Comparison of ENCODE assay signal across 23 mouse cellular contexts in the genomic region with DNA sequence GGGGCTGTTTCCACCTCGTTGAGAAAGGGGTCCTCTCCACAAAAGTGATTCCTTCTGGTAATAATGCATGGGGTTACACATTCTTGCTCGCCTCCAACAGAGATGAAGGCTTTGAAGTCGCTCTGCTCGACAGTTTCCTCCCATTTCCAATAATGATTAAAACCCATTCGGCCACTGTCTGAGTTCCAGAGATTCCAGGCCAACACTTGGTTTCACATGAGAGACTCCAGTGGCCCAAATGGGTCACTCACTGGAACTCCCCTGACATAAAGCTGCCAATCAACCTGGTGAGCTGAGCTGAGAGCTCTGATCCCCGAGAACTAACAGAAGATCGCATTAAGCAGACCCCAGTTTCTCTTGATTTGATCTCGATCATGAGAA. TPM values are rescaled to one million over a fixed set of nuclear protein-coding genes. Genes with fewer than 3 reads are reported as not detected.
DNase-seq lines count a peak whose midpoint lies in the region; ATAC-seq and TF ChIP-seq lines count a peak whose summit lies in the region.
"Had no signal": no experiment of that assay in that cellular context is flagged by ENCODE, and none has a peak within 500 bp of the region (broad histone marks: within the 10 kb centered on the region; RNA-seq: fewer than 3 reads in every experiment).

No protein-coding gene starts in this region.

- H3K4me2 ChIP-seq in midbrain, embryonic 15.5 days: no peak overlapping the region
- H3K4me2 ChIP-seq in kidney, postnatal 0 days (ENCODE audit: low read length): peak overlapping the region; percentile 45
- H3K4me2 ChIP-seq: embryonic facial prominence, embryonic 12.5 days; midbrain, embryonic 11.5 days; neural tube, embryonic 13.5 days had no signal

- 50% methylated on average over 8 of the region's 8 CpGs for WGBS in midbrain, embryonic 10.5 days
- 37% methylated on average over 8 of the region's 8 CpGs for WGBS in midbrain, embryonic 15.5 days
- WGBS in kidney, postnatal 0 days: 11% methylated on average over 8 of the region's 8 CpGs

- ATAC-seq in midbrain, embryonic 15.5 days (replicated peaks): no peak
- ATAC-seq in kidney, postnatal 0 days (replicated peaks; ENCODE audit: low FRiP score, low read depth): peak; percentile 88
- ATAC-seq in frontal cortex, adult (ENCODE audit: low TSS enrichment): no peak
- ATAC-seq: activated CD4-positive, CD25-positive, alpha-beta regulatory T cell, adult 4 months; forebrain, postnatal 0 days had no signal

- no peak for TF ChIP-seq CTCF in kidney, postnatal 0 days (IDR thresholded peaks at IDR 0.05; ENCODE audit: low read depth)
- no peak for TF ChIP-seq CTCF in left cerebral cortex, adult 2 months (IDR thresholded peaks at IDR 0.05)

- H3K4me3 ChIP-seq in midbrain, embryonic 10.5 days: no peak overlapping the region
- H3K4me3 ChIP-seq in midbrain, embryonic 15.5 days: no peak overlapping the region
- no peak overlapping the region for H3K4me3 ChIP-seq in kidney, postnatal 0 days (replicated peaks; ENCODE audit: low read depth, low read length)
- no peak overlapping the region for H3K4me3 ChIP-seq in left cerebral cortex, adult 2 months
- H3K4me3 ChIP-seq: embryonic facial prominence, embryonic 12.5 days; neural tube, embryonic 13.5 days had no signal

- no peaks in the 10 kb centered on the region for H3K27me3 ChIP-seq in midbrain, embryonic 10.5 days (ENCODE audit: low read depth, poor library complexity, severe bottlenecking)
- H3K27me3 ChIP-seq in midbrain, embryonic 15.5 days (replicated peaks): no peaks in the 10 kb centered on the region
- H3K27me3 ChIP-seq in kidney, postnatal 0 days (ENCODE audit: insufficient read depth, low read length): no peaks in the 10 kb centered on the region
- H3K27me3 ChIP-seq: embryonic facial prominence, embryonic 12.5 days; neural tube, embryonic 13.5 days had no signal

- DNase-seq in midbrain, embryonic 10.5 days (ENCODE audit: low spot score): no peak
- peak; percentile 88 for DNase-seq in kidney, adult 11 months
- peak; percentile 94 for DNase-seq in kidney, postnatal 0 days (ENCODE audit: low spot score)
- DNase-seq in left cerebral cortex, adult 2 months (ENCODE audit: extremely low spot score in 1 of 2, low spot score in 2 of 2): no peak
- DNase-seq in gastrocnemius, postnatal 4 days (ENCODE audit: low spot score in 2 of 2): no peak
- DNase-seq: adrenal gland, postnatal 25 days; B cell, adult 2 months; cerebellum, adult 18-20 months; forebrain, postnatal 0 days; gastrocnemius, postnatal 10 days; left cerebral cortex, postnatal 4 days; lung, postnatal 36 days; right cerebral cortex, postnatal 25 days; thymus, postnatal 25 days had no signal

- intact Hi-C loops in left cerebral cortex, adult 2 months (cut with DNase I): no loop called here

- no peak overlapping the region for H3K9ac ChIP-seq in midbrain, embryonic 15.5 days
- H3K9ac ChIP-seq in kidney, postnatal 0 days (ENCODE audit: low read depth, low read length): no peak overlapping the region
- H3K9ac ChIP-seq: embryonic facial prominence, embryonic 12.5 days; forebrain, postnatal 0 days; liver, embryonic 14.5 days; neural tube, embryonic 13.5 days had no signal

- 0 out of 2 replicates have a peak, but pooled peaks cover 11% of the 10 kb centered on the region for H3K4me1 ChIP-seq in midbrain, embryonic 10.5 days
- no peaks in the 10 kb centered on the region for H3K4me1 ChIP-seq in midbrain, embryonic 15.5 days
- peaks cover 36% of the 10 kb centered on the region for H3K4me1 ChIP-seq in kidney, postnatal 0 days (replicated peaks; ENCODE audit: insufficient read depth, low read length)
- H3K4me1 ChIP-seq: embryonic facial prominence, embryonic 12.5 days; neural tube, embryonic 13.5 days had no signal

- H3K36me3 ChIP-seq in midbrain, embryonic 10.5 days: no peaks in the 10 kb centered on the region
- H3K36me3 ChIP-seq in midbrain, embryonic 15.5 days (replicated peaks): no peaks in the 10 kb centered on the region
- H3K36me3 ChIP-seq in kidney, postnatal 0 days (ENCODE audit: insufficient read depth, low read length): no peaks in the 10 kb centered on the region
- H3K36me3 ChIP-seq: embryonic facial prominence, embryonic 12.5 days; neural tube, embryonic 13.5 days had no signal

- 0 out of 2 replicates have a peak overlapping the region, but pooled peaks have one; percentile 17 for H3K27ac ChIP-seq in midbrain, embryonic 10.5 days (replicated peaks)
- H3K27ac ChIP-seq in midbrain, embryonic 15.5 days: no peak overlapping the region
- peak overlapping the region; percentile 87 for H3K27ac ChIP-seq in kidney, postnatal 0 days
- H3K27ac ChIP-seq in left cerebral cortex, adult 2 months: no peak overlapping the region
- H3K27ac ChIP-seq: embryonic facial prominence, embryonic 12.5 days; liver, embryonic 14.5 days; neural tube, embryonic 13.5 days; stomach, postnatal 0 days had no signal

- no peaks in the 10 kb centered on the region for H3K9me3 ChIP-seq in midbrain, embryonic 10.5 days (replicated peaks)
- no peaks in the 10 kb centered on the region for H3K9me3 ChIP-seq in midbrain, embryonic 15.5 days
- H3K9me3 ChIP-seq in kidney, postnatal 0 days (replicated peaks; ENCODE audit: low read length): no peaks in the 10 kb centered on the region
- H3K9me3 ChIP-seq: embryonic facial prominence, embryonic 12.5 days; neural tube, embryonic 13.5 days had no signal

RNA-seq across cellular contexts. Expression of a gene that starts 31.6 kb away (rescaled TPM):
- polyA plus RNA-seq in midbrain, embryonic 10.5 days (2016; fragmentation: Nextera tagmentation; extraction: Ambion mirVana): 4.1 and 5.9 TPM in 2 replicates
- polyA plus RNA-seq in midbrain, embryonic 15.5 days (2015; fragmentation: Nextera tagmentation; extraction: Ambion mirVana): 6.2 and 6.3 TPM in 2 replicates
- polyA plus RNA-seq in kidney, postnatal 0 days (2015; fragmentation: Nextera tagmentation; extraction: Ambion mirVana): 65.7 and 71.7 TPM in 2 replicates
- total RNA-seq in left cerebral cortex, adult 2 months (2021): 1 to 10 TPM; 5.1 to 6.7 TPM
- total RNA-seq in gastrocnemius, postnatal 4 days (2021): 10 to 100 TPM; 47.5 to 57.5 TPM
- total RNA-seq: common myeloid progenitor, adult 5-6 weeks had no signal

Comparison
In these comparisons a context has a peak if more than half of its experiments do, and no peak if none do; other contexts are left out.
1. H3K27ac ChIP-seq: peak in midbrain, embryonic 10.5 days (single experiment) and kidney, postnatal 0 days (single experiment); none in midbrain, embryonic 15.5 days (single experiment) and left cerebral cortex, adult 2 months (single experiment).
2. DNase-seq: peak in kidney, adult 11 months (single experiment) and kidney, postnatal 0 days (single experiment); none in midbrain, embryonic 10.5 days (single experiment), left cerebral cortex, adult 2 months (0 of 2) and gastrocnemius, postnatal 4 days (0 of 2).